Mouse (Mus musculus) naive thymus-derived CD4-positive, alpha-beta T cell, adult 2 months (primary cell): ENCODE results near the gene Ppp6r1.

Experiments used
- DNase-seq: peaks from one replicate; pipeline ENCODE4 v3.0.0-alpha.2; 2011; ENCODE audit warnings: low read depth

Ppp6r1 gene

DNA sequence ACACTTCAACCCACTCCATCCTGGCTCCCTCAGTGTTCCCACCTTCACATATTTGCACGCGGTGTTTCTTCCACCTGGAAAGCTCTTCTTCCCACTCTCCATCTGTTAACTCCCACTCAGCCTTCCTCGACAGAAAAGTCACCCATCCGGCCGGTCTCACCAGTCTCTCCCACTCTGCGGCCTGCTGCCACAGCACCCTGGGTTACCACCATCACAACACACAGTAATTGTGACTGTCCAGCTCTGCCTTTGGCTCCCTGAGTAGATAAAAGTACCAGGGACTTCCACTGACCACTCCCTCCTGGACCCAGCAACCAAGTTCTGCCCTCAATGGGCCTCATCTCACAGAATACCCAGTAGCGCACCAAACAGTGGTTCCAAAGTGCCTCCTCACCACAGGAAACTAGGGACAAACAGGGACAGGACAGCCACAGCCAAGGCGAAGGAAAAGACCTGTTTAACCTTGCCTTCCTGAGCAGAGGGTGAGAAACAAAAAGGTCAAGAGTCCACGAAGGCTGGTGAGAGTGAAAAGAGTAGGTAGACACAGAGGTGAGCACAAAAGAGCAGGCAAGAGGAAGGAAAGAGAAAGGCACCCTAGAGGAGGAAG lies 1.2 kb downstream of the Ppp6r1 start:
- peak; percentile 49 for DNase-seq

DNA sequence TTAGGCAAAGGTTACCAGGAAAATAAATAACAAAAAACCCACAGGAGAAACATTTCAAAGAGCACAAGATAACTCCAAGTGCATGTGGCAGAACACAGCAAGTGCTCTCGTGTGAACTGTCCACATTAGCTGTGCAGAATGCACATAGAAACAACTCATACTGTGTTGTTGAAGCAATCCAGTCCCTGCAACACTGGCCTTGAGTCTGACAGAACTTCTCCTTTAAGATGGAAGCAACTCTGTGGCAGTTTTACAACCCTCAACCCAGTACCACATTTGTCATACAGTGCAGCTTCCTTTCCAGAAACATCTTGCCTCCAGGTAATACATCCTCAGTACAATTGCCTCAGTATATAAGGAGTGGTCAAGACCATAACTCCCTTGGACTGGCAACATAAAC lies 2.0 kb downstream of the Ppp6r1 start:
- peak; percentile 45 for DNase-seq

DNA sequence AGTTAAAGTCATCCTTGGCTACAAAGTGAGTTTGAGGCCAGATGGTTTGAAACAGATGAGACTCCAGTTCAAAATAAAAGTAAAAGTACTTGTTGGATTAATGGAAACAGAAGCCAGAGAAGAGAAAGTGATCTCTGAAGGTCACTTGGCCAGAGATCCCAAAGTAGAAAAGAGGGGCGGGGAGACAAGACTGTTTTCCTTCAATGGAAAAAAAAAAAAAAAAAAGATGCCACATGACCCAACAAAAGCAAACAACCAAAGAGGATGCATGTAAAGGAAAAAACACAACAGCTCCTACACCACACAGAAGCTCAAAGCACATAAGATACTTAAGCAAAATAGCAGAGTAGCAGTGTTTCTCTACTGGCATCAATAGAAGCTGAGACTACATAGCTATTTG lies 2.9 kb downstream of the Ppp6r1 start:
- DNase-seq: peak; percentile 54

DNA sequence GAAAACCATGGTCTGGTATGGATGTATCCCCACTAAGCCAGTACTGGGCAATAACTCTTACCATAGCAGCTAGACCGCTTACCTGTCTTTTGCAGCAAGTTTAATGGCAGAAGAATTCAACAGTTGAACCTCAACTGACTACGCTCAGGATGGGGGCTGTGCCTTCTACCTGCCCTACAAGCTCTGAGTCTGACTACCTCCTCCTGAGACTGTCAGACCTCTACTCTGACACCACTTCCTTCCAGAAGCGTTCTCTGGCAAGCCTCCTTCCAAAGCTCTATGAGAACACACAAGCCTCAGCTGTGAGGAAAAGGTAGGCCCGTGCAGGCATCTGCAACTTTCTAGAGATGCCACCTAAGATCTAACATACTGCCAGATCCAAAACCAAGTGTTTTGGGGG lies 3.4 kb downstream of the Ppp6r1 start:
- DNase-seq: peak; percentile 61

DNA sequence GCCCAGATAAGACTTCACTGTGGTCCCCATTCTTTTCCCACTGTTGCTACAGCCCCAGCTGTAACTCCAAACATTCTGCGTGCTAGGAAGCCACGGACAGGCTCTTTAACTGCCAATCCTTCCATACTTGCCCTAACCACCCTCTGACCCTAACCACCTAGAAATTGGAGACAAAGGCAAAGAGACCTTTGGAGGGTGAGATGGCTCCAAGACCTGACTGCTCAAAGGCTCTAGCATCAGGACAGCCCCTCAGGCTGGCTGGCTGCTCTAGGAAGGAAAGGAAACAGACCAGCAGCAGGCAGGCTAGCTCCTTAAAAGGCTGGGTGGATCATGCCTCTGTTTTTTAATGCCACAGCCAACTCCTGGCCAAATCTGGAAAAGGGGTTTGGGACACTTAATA lies 4.6 kb downstream of the Ppp6r1 start:
- DNase-seq: no peak

DNA sequence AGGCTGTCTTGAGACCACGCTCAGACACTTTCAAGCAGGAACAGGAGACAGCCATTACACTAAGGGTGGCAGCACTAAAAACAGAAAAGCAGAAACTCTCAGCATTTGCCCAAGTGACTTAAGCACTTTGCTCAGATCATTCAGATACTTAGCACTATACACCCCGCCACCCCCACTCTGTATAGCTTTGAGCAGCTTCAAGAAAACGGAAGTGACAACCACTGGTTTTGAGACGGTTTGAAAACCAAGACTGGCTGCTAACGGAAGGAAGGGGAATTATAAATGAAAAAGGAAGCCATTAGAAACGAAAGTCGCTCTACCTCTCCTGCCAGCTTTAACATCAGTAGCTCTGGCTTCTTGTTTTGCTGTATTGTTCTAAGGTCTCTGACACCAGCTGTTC lies 5.0 kb downstream of the Ppp6r1 start:
- DNase-seq: peak; percentile 92

DNA sequence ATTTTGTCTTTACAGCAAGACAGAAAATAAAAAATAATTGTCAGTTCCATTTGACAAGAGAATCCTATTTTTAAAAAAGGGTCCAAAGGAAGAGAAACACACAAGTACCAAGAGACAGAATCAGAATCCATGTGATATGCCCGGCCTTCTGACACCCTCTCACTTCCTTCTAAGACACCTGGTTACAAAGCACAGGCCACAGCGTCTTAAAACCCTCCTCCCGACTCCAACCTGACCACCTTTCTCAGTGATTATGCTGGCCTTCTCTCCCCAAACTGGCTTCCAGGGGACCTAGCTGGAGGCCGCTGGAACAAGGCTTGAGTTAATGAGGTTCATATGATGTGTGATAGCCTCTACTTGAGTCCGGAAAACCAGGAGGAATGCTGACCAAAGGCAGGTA lies 5.5 kb downstream of the Ppp6r1 start:
- DNase-seq: no peak

DNA sequence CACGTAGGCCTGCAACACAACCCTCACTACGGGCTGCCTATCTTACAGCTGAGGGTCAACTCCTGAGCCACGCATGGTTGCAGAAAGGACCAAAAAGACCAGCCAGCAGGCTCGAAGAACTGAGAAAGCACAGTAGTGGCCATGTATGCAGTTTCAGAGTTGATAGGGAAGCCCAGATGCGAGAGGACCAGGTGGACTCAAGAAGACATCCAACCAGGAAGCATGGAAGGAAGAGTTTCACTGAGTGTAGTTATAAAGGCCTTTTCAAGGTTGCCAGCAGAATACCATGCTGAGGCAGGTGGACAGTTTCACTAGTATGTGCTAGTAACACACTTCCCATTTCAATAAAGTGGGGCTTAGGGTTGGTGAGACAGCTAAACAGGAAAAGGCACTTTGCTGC lies 6.1 kb downstream of the Ppp6r1 start:
- DNase-seq: no peak

DNA sequence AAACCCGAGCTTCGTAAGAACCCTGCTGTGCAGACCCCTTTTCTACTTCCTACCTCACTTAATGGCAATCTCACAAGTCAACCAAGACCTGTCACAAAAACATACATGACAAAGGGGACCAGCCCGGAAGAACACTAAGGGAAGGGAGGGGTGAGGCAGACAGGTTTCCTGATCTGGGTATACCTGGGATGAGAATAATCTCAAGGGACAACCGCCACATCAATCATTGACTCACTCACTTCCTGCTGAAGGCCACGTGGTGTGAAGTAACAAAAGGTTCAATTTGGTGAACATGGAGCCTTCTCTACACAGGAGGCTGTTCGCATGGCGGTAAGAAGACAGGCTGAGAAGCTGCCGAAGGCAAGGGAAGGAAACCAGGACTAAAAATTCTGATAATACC lies 7.2 kb downstream of the Ppp6r1 start:
- DNase-seq: peak; percentile 80

DNA sequence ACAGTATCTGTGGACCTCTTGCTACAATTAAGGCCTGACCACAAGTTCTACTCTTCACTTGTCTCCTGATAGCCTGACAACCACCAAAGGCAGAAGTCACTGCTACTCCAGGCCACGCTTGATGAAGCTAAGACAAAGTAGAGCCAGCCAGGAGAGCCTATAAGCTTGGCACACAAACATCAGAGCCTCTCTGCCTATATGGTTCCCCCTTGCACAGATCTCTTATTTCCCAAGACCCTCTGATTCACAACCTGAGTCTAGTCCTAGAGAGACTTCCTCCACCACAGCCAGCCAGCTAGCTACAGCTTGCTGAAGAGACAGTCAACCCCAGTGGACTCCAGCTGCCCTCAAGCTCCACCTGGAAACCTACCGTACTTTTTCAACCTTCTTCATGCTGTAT lies 10.8 kb downstream of the Ppp6r1 start:
- DNase-seq: no peak

DNA sequence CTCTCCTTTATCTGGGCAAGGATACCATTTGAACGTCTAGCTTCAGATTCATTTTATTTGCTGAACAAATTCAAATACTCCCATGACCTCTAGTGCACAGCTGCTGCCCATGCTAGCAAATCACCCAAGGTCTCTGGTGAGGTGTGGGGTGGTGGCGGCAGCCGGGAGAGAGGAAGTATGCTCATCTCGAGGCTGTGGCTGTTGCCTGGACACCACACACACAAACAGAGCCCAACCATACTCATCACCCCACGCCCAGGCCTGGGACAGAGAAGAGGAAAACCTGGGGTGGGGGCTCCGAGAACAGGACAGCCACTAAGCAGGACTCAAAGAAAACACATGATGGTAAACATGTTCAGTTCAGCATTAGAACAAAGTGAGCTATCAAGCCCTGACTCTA lies 11.5 kb downstream of the Ppp6r1 start:
- peak; percentile 71 for DNase-seq

DNA sequence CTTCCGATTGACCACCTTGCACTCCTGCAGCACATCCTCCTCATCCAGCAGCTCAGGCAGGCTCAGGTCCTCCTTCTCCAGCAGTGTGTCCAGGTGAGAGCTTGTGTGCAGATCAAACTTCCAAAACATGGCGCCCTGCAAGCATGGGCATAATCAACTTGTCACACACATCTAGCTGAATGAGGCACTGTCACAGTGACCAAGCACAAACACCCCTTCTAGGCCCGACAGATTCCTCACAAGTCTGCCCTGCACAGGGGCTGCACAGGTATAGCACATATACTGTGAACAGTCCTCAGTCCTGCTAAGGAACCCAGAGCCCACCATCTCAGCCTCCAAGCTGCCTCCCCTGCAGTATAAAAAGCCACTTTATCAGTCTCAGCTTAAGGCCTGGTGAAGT lies 12.0 kb downstream of the Ppp6r1 start:
- no peak for DNase-seq

DNA sequence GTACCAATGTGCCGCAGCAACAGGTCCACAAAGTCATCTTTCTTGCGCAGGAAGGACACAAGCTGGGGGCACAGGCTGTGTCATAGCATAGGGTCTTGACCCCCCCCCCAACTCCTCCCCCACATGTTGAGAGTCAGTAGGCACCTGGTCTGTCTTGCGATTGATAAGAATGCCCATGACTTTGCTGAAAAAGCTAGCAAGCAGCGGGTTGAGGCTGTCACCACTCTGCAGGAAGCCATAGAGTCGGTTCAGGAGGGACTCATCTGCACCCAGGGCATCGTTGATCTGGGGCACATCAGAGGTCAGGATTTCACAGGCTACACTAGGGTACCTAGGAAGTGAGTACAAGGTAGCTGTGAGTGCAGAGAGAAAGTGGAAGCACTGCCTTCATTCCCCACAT lies 15.6 kb downstream of the Ppp6r1 start:
- no peak for DNase-seq

DNA sequence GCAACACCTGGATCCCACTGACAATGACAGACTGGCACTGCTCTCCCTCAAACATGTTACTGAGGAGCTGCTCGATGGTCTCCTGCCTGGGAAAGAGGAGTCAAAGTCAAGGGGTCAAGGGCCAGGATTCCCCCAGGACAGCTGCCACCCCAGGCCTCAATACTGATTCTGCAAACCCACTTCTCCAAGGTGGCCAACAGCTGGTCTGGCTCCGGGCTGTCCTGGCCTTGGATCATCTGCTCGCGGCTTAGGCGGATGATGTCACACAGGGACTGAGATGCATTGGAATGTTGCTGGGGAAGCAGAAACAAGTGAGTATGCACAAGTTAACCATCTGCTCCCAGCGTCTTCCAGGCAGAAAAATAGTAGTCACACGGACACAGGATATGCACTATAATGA lies 16.9 kb downstream of the Ppp6r1 start:
- DNase-seq: no peak

DNA sequence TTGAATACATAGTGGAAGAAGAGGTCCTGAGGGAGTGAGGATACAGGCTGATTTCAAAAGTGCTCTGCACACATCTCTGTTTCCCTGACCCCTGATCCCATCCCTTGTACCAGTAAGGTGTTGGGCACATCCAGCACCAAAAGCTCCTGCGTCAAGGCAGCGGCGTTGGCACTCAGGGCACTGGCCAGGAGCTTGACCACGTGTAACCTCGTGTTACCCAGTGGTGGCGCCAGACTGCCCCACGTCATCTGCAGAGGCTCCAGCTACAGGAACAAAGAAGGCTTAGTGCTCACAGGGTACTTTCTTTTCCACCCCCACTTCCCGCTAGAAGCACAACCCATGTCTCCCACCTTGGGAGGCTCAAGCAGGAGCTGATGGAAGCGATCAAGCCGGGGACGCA lies 17.7 kb downstream of the Ppp6r1 start:
- DNase-seq: no peak

DNA sequence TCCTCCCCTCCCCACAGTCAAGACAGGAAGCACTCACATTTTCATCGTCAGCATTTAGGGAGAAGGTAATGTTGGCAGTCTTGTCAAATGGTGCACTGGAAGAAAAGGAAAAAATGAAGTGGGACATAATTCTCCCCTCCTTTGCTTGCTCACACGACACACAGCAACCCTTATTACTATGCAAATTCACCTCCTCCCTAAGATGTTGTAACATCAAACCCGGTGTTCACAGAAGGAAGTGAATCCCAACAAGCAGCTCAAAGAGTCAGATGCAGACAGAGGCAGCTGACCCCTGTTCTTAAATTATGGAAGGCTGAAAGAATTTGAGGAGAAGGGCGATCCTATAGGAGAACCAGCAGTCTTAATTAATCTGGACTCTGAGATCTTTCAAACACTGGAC lies 22.6 kb downstream of the Ppp6r1 start:
- DNase-seq: no peak

DNA sequence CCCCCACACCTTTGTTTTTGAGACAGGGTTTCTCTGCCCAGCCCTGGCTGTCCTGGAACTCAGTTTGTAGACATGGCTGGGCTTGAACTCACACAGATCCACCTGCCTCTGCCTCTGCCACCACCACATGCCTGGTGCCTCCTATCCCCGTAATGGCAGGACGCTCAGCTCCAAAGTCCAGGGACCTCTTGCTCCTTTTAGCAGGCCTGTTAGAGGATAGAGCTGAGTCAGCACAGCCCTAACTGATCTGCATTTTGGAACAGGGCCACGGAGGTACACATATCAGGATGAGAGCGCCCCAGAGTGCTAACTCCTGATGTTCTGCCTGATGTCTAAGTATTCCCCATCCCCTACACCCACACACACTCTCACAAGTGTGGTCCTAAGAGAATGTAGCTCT lies 27.8 kb downstream of the Ppp6r1 start, which contains the start of gene Tmem86b:
Gene Tmem86b (minus strand): TSS at position 392 of the 400 bp plus-strand sequence.
- DNase-seq: no peak

DNA sequence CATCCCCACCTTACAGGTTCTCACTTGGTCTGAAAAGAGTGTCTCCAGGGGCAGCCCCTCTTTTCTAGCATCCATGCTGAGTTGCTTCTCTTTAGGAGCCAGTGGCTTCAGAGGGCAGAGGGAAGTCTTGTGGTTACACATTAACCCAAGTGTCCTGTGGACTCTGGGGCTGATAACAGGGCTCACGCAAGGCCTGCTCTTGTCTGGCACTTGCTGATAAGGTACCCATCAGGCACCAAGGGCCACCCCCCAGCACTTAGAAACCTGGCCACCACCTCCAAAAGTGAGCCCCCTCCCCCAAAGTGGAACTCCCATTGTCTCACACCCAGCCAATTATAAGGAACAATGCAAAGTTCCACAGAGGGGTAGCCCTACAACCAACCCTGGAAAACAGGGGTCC lies 28.6 kb downstream of the Ppp6r1 start:
- DNase-seq: no peak

DNA sequence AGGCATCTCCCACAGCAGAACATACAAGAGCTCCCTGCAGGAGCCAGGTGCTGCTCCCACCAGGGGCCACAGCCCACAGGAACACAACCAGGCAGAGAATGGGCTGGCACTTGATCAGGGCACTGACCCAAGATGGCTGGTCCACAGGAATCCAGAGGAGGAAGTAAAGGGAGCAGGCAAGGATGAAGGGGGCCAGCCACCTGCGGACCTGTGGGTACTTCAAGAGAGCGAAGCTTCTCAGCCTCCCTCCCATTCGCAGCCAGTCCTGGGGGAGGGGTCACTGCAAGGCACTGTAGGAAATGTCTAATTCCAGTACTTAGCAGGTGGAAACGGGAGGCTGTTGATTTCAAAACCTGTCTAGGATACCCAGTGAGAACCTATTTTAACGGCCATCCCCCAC lies 29.2 kb downstream of the Ppp6r1 start:
- DNase-seq: no peak

DNA sequence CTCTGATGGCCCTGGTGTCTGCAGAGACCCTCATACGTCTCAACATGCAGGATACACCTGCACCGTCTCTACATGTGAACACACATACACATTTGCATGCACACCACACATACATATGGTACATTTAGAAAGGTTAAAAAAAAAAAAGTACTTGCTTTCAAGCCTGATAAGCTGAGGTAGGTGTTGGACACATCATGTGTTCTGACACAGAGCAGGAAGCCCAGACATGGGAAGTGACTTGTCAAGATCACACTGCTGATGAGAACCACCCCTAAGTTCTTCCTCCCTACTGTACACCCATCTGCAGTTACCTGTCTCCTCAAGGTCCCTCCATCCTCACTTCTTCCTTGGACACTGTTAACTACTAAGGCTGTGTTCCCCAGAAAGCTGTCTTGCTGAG lies 32.9 kb downstream of the Ppp6r1 start:
- no peak for DNase-seq

DNA sequence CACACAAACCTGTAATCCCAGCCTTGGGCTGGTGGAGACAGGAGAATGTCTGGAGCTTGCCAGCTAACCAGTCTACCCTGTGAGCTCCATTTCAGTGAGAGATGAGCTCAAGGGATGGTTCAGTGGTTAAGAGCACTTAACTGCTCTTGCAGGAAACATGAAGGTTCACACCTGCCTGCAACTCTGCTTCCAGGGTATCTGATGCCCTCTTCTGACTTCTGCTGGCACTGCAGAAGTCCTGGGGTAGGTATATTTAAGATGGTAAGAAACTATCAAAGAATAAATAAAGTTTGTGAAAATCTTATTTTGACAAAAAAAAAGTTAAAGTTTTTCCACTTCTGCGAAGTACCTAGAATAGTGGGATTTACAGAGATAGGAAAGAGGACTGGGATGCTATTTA lies 34.5 kb downstream of the Ppp6r1 start:
- peak; percentile 62 for DNase-seq

DNA sequence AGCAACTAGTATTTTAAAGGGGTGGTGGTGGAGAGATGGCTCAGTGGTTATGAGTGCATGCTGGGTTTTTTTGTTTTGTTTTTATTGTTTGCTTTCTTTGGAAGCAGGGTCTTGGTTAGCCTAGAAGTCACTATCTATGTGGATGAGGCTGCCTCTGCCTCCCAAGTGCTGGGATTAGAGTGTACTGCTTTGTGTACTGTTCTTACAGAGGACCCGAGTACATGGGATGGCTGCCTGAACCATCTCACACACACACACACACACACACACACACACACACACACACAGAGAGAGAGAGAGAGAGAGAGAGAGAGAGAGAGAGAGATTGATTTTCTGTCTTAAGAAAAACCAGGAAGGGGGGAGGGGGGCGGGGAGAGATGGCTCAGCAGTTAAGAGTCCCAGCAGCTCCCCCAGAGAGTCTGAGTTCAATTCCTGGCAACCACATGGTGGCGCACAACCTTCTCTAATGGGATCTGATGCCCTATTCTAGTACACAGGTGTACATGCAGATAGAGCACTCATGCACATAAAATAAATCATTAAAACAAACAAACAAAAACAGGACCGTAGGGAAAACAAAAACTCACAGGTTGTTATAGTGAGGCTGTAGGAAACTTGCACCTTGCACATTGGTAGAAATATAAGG lies 35.2 kb downstream of the Ppp6r1 start:
- peak; percentile 83 for DNase-seq

DNA sequence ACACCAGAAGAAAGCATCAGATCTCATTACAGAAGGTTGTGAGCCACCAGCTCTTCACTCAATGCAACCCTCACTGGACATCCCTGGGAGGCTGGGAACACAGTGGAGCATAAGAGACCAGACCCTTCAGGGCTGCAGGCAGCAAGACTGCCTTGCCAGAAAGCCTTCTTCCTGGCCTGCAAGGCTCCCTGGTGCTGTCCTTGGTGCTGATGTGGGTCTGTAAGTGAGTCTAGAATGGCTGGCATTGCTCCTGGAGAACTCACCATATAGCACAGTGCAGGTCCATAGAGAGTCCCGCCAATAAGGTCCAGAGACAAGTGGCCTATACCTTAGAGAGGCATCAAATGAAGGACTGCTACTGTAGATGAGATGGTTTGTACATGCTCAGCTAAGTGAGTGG lies 38.8 kb downstream of the Ppp6r1 start:
- DNase-seq: peak; percentile 56

DNA sequence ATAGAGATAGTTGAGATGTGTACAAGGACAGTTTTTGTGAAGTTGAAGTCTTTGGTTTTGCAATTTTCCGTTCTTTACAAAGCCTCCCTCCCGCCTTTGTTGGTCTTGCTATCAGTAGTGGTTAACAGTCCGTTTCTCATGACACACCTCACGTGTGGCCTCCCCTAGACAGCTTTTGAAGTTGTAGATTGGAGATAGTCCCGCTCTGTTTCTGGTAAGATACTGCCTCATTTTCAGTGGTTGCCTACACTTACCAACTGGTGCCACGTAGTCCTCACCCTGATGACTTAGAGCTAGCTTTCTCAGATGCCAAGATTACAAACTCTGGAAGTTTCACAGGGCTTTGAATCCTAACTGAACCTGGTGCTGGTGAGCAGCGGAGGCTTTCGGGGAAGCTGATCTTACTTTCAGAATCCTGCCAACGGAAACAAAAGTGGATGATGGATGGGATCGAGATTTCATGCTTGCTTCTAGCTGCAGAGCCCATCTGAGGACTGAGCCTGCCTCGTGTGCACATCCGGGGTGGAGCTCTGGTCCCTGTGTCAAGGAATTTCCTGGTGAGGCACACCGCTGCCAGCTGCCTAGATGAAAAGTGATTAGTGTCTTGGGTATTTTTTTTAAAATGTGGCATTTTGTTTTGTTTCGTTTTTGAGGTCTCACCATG lies 44.9 kb downstream of the Ppp6r1 start:
- peak; percentile 74 for DNase-seq
